Mouse (Mus musculus) kidney, adult 2 months (tissue): Measurements from ENCODE around the gene Irx3.

Experiments
- CTCF ChIP-seq: fragments of 200-500 bp; conservative IDR thresholded peaks from 2 replicates; pipeline ENCODE4 v1.5.1; 2011; ENCODE audit warnings: low read depth, mild to moderate bottlenecking, control low read depth, low read length, moderate library complexity, mixed read lengths; ENCODE audit not compliant: insufficient read depth, insufficient read length
- POLR2A ChIP-seq: fragments of 200-500 bp; IDR thresholded peaks from one replicate; pipeline ENCODE4 v1.6.1; 2011; ENCODE audit warnings: low read depth, low read length, control low read depth

DNA sequence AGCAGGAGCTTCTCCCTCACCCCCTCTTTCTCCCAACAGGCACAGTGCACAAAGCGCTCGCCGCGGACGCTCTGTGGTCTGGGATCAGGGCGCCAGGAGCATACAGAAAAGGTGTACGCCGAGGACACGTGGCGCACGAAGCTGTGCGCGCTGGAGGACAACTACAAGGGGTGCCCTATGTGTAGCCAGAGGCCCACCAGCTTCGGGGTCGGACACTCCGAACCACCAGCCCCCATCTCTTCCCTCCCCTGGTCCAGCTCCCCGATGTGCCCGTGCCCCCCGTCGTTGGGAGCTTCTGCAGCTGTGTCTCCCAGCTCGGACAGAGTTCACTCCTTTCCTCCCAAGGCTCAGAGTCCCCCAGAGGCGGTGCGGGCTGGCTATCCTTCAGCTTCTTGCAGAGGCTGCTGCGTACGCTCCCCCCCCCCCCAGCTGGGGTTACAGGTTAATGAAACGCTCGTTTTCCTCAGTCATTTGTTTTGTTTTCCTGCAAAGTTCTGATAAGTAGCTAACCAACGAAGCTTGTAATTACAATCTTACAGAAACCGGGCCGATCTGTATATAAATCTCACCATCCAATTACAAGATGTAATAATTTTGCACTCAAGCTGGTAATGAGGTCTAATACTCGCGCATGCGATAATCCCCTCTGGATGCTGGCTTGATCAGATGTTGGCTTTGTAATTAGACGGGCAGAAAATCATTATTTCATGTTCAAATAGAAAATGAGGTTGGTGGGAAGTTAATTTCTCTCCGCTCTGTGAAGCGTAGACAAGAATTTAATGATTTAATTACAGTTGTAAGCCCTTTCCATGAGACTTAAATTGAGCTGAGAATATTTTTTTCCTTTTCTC lies 2.8 kb upstream of the Irx3 start:
- TF ChIP-seq POLR2A (no peak), CTCF (no peak)
